In genomic region chr2:10375024-10375372, GRCm38 (mm10) we compare ENCODE assay signal across 8 mouse cellular contexts. TPM values are rescaled to one million over a fixed set of nuclear protein-coding genes. Genes with fewer than 3 reads are reported as not detected.
A peak's percentile ranks its signal among the peaks of the same experiment; 100 is the strongest.
DNase-seq lines count a peak whose midpoint lies in the region; ATAC-seq lines count a peak whose summit lies in the region.

No protein-coding gene starts in this region.

- H3K27ac ChIP-seq in hindbrain, embryonic 12.5 days: no peak overlapping the region
- H3K27ac ChIP-seq in liver, embryonic 12.5 days: no peak overlapping the region

- H3K36me3 ChIP-seq in hindbrain, embryonic 12.5 days: no peaks in the 10 kb centered on the region
- no peaks in the 10 kb centered on the region for H3K36me3 ChIP-seq in liver, embryonic 12.5 days

- H3K4me2 ChIP-seq in hindbrain, embryonic 12.5 days (replicated peaks): peak overlapping the region; percentile 97
- peak overlapping the region; percentile 84 for H3K4me2 ChIP-seq in liver, embryonic 12.5 days

- peak overlapping the region; percentile 60 for H3K9ac ChIP-seq in hindbrain, embryonic 12.5 days
- H3K9ac ChIP-seq in liver, embryonic 12.5 days: no peak overlapping the region

- peaks cover 13% of the 10 kb centered on the region for H3K4me1 ChIP-seq in hindbrain, embryonic 12.5 days
- peaks cover 18% of the 10 kb centered on the region for H3K4me1 ChIP-seq in liver, embryonic 12.5 days

- ATAC-seq in hindbrain, embryonic 12.5 days (ENCODE audit: low FRiP score): peak; percentile 33
- no peak for ATAC-seq in liver, embryonic 12.5 days

- no peaks in the 10 kb centered on the region for H3K9me3 ChIP-seq in hindbrain, embryonic 12.5 days (replicated peaks)
- no peaks in the 10 kb centered on the region for H3K9me3 ChIP-seq in liver, embryonic 12.5 days (replicated peaks)

- H3K4me3 ChIP-seq in hindbrain, embryonic 12.5 days: peak overlapping the region; percentile 55
- peak overlapping the region; percentile 61 for H3K4me3 ChIP-seq in liver, embryonic 12.5 days

- WGBS in hindbrain, embryonic 12.5 days: 0% methylated on average over 22 of the region's 22 CpGs
- 2% methylated on average over 22 of the region's 22 CpGs for WGBS in liver, embryonic 12.5 days (ENCODE audit: insufficient replicate concordance)

- peak; percentile 61 to 68 for DNase-seq in cerebellum, postnatal 25 days
- DNase-seq in cerebellum, adult 18-20 months: no peak
- peak; percentile 4 to 8 for DNase-seq in thymus, postnatal 36 days
- no peak for DNase-seq in thymus, postnatal 25 days
- DNase-seq in right cerebral cortex, postnatal 14 days: peak; percentile 47
- no peak for DNase-seq in spleen, postnatal 36 days (ENCODE audit: low spot score in 2 of 2)

- H3K27me3 ChIP-seq in hindbrain, embryonic 12.5 days: peaks cover 53% of the 10 kb centered on the region
- peaks cover 69% of the 10 kb centered on the region for H3K27me3 ChIP-seq in liver, embryonic 12.5 days (replicated peaks)

RNA-seq across cellular contexts. Expression of gene Sfmbt2, which starts 4.7 kb away (rescaled TPM):
- 2.6 and 3.0 TPM in 2 replicates for polyA plus RNA-seq in hindbrain, embryonic 12.5 days (2016; fragmentation: Nextera tagmentation; extraction: Ambion mirVana)
- 0.68 and 1.1 TPM in 2 replicates for polyA plus RNA-seq in liver, embryonic 12.5 days (2016; fragmentation: Nextera tagmentation; extraction: Ambion mirVana)

Comparison
In these comparisons a context has a peak if more than half of its experiments do, and no peak if none do; other contexts are left out.
1. DNase-seq: peak in cerebellum, postnatal 25 days (2 of 2), thymus, postnatal 36 days (2 of 2) and right cerebral cortex, postnatal 14 days (single experiment); none in cerebellum, adult 18-20 months (0 of 2), thymus, postnatal 25 days (single experiment) and spleen, postnatal 36 days (0 of 2).